Mouse (Mus musculus) kidney, adult 2 months (tissue): ENCODE measurements around the gene Olfr1214.

Experiments
- CTCF ChIP-seq: fragments of 200-500 bp; conservative IDR thresholded peaks from 2 replicates; pipeline ENCODE4 v1.5.1; 2011; ENCODE audit warnings: low read depth, mild to moderate bottlenecking, control low read depth, low read length, moderate library complexity, mixed read lengths; ENCODE audit not compliant: insufficient read depth, insufficient read length
- POLR2A ChIP-seq: fragments of 200-500 bp; IDR thresholded peaks from one replicate; pipeline ENCODE4 v1.6.1; 2011; ENCODE audit warnings: low read depth, low read length, control low read depth

DNA sequence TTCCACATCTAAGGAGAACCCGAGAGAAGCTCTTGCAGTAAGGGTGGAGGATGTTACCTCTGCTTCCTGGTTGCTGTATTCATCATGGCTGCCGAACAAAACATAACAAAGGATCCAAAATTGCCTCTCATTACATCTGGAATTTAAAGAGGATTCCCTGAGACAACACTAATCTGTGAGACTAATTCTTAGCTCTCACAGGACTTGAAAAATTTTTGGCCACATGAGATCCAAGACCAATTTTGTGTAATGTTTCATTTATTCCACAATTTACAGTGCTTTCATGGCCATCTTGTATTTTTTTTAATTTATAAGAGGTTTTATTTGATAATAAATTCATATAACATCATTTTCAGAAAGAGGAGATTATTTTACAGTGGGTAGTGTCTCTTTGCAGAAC, 39.5 kb upstream of the Olfr1214 start, which contains the start of gene Olfr1217:
- TF ChIP-seq CTCF (no peak), POLR2A (no peak)
